Mouse (Mus musculus): ENCODE data around the gene Mocs1.
"Not testable (repeated sequence)": the region's sequence is repeated elsewhere in the genome, so short reads cannot be mapped to it uniquely, and the experiment has no call there.

Gene Mocs1

DNA sequence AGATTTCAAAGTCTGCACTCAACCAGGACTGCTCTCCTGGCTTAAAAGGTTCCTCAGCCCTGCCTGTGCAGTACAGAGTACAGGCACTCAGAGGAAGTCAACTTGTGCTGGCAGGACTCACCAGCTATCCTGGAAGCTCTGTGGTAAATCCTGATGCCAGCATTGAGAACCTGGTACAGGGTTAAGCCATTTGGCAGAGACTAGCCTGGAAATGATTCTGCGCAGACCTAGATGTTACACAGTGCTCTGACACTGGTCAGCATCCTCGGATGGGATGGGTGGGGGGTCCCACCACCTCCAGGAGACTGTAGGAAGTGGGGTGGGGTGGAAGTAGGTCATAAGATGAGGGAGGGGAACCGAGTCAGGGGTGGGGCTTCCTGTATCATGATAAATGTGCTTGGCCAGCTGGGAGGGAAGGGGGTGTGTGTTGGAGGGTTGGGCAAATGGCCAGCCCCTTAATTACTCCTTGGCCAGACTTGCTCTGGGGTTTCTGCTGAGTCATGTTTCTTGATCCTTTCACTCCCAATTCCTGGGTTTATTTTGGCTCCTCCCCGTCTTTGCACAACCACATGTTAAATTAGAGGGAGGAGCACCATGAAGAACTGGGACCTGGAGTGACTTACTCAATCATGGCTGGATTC is 4.0 kb downstream of the Mocs1 start:
- DNase-seq (ENCODE audit: low spot score) = peak; percentile 44

DNA sequence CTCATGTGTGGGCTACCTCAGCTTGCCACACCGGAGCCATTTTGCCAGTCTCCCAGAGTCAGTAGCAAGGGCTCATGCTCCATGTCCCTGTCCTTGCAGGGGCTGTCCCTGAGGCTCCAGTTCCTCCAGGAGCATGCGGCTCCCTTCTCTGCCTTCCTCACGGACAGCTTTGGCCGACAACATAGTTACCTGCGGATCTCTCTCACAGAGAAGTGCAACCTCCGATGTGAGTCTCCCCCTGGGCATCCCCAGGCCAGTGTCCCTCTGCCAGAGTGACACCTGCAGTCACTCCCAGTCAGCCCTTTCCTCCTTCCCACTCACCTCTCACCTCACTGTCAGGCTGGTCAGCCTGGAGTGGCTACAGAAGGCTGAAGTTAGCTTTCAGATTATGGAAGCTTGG is 4.9 kb downstream of the Mocs1 start:
- DNase-seq (ENCODE audit: low spot score) = no peak

DNA sequence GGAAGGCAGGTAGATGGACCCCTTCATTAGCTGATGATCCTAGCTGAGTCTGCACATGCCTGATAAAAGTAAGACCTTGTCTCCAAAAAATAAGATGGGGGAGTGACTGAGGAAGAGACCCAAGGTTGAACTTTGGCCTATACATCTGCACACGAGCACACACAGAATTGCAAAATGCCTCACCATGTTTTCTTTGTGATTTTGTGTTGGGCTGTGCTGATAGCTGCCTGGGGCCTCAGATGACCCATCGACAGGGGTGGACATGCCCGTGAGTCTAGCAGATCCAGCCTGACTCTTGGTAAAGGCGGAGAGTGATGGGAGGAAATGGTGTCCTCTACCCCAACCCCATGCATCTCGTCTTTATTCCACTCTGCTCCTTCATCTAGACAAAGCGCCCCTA is 6.1 kb downstream of the Mocs1 start:
- no peak for DNase-seq (ENCODE audit: low spot score)

GRCm38 (mm10) chr17:49435081-49435480 is 6.9 kb downstream of the Mocs1 start:
- no peak for DNase-seq (ENCODE audit: low spot score)

DNA sequence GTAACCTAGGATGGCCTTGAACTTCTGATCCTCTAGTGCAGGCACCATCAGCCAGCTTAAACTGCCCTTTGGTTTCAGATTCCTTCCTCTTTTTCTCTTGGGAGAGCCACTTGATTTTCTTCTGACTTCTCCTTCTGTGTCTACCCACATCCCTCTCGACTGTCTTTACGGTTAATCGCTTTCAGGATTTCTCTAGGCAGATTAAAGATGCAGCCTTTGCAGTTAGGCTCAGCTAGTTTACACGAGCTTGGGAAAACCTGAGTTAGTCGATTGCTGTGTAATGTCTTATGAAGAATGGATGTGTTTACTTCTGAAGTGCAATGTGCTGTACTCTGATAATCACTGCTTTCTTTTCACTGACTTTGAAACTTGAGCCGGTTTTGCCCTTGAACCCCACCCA is 8.5 kb downstream of the Mocs1 start:
- DNase-seq (ENCODE audit: low spot score) = no peak

- not testable (repeated sequence) for DNase-seq (ENCODE audit: low spot score)
These were observed 9.1 kb downstream of the Mocs1 start for GRCm38 (mm10) chr17:49437306-49437705.

DNA sequence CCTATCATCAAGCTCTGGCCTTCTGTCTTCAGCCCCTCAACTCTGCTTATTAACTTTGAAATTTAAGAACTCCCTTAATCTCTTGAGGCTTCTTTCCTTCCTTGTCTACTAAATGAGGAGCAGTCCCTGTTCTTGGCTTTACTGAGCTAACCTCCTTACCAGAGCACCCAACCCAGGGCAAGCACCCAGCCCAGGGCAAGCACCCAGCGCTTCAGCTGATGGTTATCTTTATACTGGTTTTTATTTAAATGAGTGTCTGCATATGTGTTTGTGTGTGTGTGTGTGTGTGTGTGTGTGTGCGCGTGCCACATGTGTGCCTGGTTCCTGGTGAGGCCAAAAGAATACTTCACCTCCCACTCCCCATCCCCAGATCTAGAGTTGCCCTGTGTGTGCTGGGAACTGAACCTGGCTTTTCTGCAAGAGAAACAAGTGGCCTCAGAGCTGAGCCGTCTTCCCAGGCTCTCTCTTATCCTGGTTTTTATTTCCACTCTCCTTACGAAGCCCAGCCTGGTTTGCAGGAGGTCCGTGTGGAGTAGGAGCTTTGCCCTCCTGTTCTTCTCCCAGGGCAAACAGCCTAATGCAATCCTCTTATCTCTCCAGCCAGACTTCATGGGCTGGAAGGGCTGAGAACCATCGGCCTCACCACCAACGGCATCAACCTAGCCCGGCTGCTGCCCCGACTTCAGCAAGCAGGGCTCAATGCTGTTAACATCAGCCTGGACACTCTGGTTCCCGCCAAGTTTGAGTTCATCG is 10.8 kb downstream of the Mocs1 start:
- no peak for DNase-seq (ENCODE audit: low spot score)

- DNase-seq (ENCODE audit: low spot score) = no peak
These were observed 11.5 kb downstream of the Mocs1 start for GRCm38 (mm10) chr17:49439706-49440105.

DNA sequence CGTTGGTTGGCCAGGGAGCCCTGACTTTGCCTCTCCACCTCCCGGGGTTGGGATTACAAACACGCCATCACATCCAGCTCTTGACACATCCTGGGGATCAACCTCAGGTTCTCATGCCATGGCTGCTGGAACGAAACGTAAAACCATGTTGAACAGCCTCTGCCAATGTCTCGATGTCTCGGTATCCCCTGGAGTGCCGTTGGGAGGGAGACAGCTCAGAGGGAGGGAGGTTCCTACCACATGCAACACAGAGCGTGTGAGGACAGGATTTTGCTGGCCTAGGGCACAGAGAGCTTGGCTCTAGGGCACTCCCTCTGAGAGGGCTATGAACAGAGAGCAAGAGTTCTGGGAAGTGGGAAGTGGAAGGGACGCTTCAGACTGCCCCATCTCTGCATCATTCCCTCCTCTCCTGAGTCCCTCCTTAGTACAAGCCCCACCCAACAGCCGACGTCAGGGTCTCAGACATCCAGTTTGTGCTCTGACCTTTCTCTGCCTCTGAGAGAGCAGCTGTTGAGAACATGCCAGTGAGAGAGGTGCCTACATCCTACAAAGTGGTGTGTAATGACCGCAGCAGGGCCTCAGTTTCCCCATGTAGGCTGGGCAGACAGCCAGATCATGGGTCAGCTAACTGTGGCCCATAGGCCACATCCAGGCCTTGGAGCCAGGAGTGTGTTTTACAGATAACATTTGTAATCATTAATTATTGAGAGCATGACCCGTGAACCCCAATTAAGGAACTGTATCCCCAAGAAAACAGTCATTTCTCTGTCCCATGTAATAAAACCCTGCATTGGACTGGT is 12.4 kb downstream of the Mocs1 start:
- no peak for DNase-seq (ENCODE audit: low spot score)

- not testable (repeated sequence) for DNase-seq (ENCODE audit: low spot score)
These were observed 14.7 kb downstream of the Mocs1 start for GRCm38 (mm10) chr17:49442841-49443240.

DNA sequence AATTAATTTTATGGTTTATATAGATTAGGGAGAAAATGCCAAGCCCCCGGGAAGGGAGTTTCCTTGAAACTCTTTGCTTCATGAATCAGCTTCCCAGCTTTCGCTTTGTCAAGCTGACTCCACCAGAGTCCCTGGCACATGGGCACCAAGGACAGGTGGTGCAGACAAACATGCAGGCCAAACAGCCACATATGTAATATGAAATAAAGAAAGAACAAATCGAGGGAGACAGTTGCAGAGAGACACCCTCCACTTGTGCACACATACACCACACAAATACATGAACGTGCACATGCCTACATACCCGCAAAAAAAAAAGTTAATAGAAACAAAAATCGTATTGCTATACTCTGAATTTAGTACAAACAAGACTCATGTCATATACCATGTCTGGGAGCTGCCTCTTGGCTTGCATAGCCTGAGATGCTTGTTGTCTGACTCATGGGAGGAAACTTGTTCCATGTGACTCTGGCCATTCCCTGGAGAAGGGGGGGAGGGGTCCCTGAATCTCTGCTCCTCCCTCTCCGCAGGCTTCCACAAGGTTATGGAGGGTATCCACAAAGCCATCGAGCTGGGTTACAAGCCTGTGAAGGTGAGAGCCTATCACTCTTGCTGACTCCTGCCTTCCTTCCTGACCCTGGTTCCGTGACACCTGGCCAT is 20.5 kb downstream of the Mocs1 start:
- no peak for DNase-seq (ENCODE audit: low spot score)

- no peak for DNase-seq (ENCODE audit: low spot score)
These were observed 21.1 kb downstream of the Mocs1 start for GRCm38 (mm10) chr17:49449230-49449608.

DNA sequence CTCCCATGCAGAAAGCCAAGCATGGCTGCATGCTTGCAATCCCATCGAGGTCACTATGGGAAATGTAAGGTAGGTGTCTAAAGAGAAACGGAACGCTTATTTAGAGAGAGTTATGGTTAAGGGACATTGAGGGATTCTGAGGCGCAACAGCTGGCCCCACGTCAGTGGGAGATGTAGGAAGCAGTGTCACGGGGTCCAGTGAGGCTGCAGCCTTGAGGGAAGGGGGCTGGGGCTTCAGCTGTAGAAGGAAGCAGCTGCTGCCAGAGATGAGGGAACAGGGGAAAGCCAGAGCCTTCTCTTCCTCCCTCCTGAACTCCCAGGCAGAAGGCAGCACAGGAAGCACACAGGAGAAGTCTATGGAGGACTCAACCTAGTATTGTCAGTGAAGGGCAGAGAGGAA is 22.8 kb downstream of the Mocs1 start:
- no peak for DNase-seq (ENCODE audit: low spot score)

DNA sequence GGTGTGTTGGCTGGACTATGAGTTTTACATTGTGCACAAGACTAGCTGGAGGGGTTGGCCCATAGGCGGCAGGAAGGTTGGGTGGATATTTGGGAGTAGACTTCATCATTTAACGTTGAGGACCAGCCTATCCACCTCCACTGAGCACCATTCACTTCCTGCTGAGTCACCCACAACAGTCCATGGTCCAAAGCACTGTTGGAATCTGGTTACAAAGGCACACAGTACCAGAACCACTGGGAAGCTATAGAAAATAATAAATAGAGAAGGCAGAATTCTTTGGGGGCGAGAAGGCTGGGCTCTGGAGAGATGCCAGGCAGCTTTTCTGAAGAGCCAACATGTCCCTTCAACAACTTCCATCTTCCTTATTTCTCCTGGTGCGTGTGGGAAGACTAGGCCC is 28.2 kb downstream of the Mocs1 start:
- DNase-seq (ENCODE audit: low spot score) = no peak

DNA sequence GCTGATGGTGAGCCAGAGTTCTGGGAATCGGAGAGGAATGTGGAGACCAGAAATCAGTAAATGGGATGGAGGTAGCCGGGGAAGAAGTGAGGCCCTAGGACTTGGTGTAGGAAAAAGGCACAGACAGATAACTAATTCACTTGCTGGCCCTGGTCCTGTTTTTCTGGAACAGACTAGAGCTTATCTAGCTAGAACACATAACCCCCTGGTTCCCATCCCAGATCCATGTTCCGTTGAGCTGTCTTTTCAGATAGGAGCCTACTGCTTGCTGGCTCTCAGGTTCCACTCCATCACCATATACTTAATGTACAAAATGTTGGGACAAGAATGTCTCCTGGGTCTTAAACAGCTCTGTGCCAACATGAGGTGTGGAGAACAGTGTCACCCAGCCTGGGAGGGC is 29.7 kb downstream of the Mocs1 start:
- DNase-seq (ENCODE audit: low spot score) = no peak

DNA sequence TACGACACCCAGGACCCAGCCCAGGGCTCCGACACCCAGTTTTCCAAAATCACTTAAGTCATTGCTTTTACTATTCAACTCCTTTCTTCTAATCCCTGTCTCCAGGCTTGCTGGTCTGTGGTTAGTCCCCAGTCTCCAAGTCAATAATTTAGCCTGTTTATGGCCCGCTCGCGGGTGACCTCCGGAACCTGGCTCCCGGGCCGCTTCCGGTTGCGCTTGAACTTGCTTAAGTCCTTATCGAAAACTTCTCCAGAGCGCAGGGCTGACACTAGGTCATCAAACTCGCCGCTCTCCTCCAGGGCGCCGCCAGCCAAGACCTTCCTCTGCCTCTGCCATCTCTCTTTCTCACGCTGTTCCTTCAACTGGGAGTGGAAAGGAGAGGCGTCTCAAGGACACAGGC is 30.2 kb downstream of the Mocs1 start:
- DNase-seq (ENCODE audit: low spot score) = no peak

GRCm38 (mm10) chr17:49464884-49465283 is 36.7 kb downstream of the Mocs1 start:
- no peak for DNase-seq (ENCODE audit: low spot score)

DNA sequence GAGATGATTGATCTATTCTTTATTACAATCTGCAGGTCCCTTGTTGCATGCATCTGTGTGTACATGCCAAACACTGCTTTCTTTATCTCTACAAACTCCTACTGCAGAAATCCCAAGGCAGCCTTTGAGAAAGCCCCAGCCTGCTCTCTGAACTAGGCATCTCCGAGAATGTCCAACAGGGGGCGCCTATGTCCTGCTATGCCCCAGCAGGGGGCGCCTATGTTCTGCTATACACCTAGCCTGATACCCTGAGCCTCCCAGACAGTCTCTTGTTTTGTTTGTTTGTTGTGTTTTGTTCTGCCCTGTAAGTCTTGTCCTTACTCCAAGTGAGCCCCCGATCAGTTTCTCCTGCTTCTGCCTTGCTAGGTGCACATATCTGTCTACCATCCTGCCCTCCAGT is 40.1 kb downstream of the Mocs1 start:
- peak; percentile 91 for DNase-seq (ENCODE audit: low spot score)

DNA sequence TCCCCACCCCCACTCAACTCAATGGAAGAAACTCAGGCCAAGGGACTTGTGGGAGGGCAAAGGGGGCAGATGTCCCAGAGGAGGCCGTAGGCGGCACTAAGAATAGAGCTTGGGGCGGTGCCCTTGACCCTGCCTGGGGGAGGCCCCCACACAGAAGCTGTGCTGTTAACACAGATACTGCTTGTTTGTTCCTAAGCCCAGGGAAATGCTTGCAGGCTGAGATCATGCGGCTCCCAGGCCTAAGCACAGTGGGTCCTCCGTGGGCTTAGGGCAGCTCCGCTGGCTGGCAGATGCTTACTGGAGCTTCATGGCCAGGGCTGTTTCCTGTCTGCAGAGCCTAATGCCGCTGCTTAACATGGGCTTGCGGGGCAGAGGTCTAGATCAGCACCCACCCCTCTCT is 44.5 kb downstream of the Mocs1 start:
- DNase-seq (ENCODE audit: low spot score) = no peak

DNA sequence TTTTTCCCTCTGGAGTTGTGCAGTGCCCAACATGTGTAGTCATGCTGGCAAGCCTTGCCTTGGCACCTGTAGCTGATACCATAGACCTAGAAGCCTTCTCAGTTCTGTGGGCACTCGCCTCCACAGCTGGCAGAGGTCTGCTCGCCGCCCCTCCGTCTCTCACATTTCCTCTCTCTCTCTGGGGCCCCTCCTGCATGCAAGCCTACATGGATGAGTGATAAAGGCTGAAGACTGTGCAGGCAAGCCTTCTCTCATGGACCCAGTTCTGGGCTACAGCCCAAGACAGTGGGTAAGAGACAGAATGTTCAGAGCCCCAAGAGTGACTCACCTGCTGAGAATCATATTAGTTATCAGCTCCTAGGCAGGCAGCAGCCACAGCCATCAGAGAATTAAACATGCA is 45.9 kb downstream of the Mocs1 start:
- DNase-seq (ENCODE audit: low spot score) = peak; percentile 24

GRCm38 (mm10) chr17:49475174-49475573 is 47.0 kb downstream of the Mocs1 start:
- DNase-seq (ENCODE audit: low spot score) = no peak

DNA sequence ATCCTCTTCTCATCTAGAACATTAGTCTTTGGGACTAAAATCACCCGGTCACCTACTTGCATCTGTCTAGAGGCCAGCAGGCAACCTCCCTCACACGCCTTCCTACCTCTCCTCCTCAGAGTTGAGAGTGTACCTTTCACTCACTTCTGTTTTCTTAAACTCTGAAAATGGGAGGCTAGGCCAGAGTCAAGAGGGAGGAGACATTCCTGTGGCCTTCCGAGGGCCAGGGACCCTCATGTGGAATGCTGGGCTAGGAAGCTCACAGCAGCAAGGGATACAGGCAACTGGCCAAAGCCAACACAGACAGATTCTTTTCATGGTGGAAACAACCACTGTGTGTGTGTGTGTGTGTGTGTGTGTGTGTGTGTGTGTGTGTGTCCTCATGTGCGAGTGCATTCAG is 49.2 kb downstream of the Mocs1 start:
- no peak for DNase-seq (ENCODE audit: low spot score)

DNA sequence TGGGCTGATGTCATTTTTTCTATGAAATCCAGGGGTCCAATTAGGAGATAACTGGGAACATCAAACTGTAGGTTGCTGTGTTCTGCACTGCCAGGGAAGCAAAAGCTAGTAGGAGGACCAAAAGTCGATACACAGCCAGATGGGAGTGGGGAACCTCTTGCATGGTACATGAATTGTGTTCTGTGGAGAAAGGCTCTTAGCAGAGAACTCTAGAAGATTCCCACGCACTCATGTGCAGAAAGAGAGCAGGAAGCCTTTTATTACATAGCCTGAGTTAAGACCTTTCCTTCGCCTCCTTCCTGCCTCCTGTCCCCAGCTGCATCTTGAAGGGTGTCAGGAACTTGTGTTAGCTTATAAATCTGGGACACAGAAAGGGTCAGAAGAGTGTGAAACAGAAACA is 53.7 kb downstream of the Mocs1 start:
- DNase-seq (ENCODE audit: low spot score) = no peak
